Mouse (Mus musculus) megakaryocyte, embryonic 14.5 days (primary cell): ENCODE results near the gene Flt1.

Experiments
- FLI1 ChIP-seq: IDR thresholded peaks from 2 replicates; pipeline ENCODE4 v1.6.1; 2012; ENCODE audit warnings: low read length, inconsistent platforms, mixed read lengths
- GATA1 ChIP-seq: IDR thresholded peaks from 3 replicates; pipeline ENCODE4 v1.6.1; 2012; ENCODE audit warnings: mixed read lengths, low read length, inconsistent platforms, borderline replicate concordance

DNA sequence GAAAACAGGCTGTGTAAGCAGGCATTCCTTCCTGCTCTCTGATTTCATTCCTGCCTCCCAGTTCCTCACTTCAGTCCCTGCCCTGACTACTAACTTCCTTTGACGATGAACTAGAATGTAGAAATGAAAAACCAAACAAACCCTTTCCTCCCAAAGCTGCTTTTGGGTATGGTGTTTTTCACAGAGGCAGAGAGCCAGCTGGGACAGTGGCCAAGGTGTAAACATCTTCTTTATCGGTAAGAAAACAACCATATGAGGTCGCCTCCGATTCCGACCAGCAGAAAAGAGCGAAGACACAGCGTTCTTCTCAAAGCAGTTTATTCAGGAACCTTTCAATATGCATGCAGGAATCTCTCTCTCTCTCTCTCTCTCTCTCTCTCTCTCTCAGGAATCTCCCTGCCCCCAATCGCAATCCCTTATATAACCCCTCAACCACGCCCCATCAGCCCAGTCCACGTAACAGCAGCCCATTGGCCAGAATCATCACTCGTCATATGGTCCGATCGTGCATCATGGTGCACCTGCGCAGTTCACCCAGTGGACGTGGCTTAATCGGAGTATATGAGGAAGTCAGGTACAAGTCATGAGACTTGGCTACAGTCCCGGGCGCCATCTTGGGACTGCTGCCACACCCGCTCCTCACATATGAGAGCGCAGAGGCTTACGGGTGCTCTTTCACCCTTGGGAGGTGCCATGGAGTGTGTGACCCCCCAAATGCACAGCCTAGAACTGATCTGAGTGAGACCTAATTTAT lies 19.3 kb upstream of the Flt1 start:
- TF ChIP-seq GATA1 (no peak), FLI1 (no peak)
